Mouse (Mus musculus): ENCODE data around the gene Gm5751. TPM values are rescaled to one million over a fixed set of nuclear protein-coding genes. Genes with fewer than 3 reads are reported as not detected.
"Not testable (repeated sequence)": the region's sequence is repeated elsewhere in the genome, so short reads cannot be mapped to it uniquely, and the experiment has no call there.

The Gm5751 gene
- not detected for total RNA-seq (2021)

DNA sequence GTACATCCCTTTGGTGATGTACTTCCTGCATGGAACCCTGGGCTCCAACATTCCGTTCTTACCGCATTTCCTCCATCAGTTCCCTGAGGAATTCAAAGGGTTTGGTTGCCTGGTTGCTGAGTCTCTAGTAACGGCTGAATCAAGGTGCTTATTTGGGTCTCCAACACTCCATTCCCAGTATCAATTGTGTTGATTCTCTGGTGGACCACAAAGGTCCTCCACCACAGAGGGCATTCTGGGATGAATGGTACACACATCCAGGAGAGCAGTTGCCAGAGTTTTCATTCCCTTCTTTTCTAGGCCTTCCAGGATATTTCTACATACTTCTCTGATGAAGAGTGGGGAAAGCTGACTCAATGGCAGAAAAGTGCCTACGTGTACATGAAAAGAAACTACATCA lies at the start of gene Gm5751:
Gm5751 (plus strand) TSS at position 301 of the 400 bp plus-strand sequence.
- not testable (repeated sequence) for DNase-seq

DNA sequence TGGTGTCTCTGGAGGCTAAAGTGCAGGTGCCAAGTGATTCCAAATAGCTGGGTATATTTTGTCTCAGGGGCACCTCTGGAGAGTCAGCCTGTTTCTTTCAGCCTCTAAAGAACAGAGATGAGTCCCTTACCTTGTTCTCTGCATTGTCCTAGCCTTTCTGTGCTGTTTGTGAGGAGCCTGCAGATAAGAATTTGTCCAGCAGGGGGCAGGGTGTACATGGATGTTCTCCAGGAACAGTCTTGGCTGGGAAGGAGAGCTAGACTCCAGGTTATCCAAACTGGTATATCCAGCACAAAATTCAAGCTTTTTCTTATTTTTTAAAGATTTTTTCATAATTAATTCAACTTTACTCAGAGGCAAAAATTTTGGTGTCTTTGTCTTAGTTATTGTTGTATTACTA lies 42.0 kb upstream of the Gm5751 start:
- DNase-seq = peak; percentile 59

DNA sequence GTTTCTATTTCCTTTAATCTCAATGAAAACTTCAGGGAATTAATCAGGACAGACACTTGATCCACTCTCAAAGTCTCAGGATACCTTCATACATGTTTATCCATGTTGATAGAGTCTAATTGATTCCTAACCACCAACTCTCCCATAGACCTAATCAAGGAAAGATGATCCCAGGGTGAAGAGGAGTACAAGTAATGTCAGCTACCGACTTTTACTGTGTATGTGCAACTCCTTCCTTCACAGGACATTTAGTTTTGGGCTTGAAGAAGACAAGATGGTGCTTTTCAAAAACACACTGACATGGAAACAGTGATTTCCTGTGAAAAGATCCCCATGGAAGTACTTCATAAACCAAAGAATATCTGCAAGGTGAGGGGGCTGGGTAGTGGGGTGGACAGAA lies 30.4 kb upstream of the Gm5751 start, which contains the start of gene Gm6592:
Gm6592 (plus strand) TSS at position 301 of the 400 bp plus-strand sequence.
- no peak for DNase-seq

DNA sequence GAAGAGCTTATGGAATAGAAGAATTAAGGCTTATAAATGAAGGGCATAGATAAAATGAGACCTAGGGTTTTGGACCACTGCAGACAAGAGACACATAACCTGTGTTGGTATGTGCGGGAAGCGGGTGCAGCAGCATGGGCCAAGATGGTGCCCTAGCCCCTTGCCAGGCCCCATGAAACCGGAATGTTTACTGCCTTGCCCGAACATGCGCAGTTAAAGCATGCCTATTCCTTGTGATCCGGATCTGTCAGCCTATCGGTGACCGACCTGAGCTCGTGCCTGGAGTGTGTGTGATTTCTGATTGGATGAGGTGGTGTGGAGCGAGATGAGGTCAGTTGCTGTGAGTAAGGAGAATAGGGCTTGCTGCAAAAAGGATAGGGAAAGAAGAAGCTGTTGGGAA lies 21.6 kb upstream of the Gm5751 start:
- no peak for DNase-seq

DNA sequence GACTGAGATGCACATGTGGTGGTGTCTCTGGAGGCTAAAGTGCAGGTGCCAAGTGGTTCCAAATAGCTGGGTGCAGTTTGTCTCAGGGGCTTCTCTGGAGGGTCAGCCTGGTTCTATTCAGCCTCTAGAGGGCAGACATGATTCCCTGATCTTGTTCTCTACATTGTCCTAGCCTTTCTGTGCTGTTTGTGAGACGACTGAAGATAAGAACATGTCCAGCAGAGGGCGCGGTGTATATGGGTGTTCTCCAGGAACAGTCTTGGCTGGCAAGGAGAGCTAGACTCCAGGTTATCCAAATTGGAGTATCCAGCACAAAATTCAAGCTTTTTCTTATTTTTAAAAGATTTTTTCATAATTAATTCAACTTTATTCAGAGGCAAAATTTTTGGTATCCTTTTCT lies 9.7 kb upstream of the Gm5751 start:
- peak; percentile 73 for DNase-seq

DNA sequence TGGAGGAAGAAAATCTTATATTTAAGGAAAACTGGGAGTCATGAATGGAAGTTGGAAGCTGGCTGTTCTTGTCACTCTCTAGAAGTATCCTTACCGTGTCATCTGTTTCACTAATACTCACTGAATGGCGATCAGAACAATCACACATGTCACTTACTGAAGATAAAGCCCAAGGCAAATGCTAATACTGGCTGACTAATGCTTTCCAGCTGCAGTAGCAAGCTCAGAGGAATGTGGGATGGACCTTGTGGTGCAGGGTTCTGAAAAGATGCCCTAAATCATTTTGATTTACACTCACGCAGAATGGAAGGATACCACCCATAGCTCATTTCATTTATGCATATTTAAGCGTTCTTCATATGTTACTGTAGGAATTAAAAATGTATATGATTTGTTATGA lies 10.3 kb downstream of the Gm5751 start:
- no peak for DNase-seq

DNA sequence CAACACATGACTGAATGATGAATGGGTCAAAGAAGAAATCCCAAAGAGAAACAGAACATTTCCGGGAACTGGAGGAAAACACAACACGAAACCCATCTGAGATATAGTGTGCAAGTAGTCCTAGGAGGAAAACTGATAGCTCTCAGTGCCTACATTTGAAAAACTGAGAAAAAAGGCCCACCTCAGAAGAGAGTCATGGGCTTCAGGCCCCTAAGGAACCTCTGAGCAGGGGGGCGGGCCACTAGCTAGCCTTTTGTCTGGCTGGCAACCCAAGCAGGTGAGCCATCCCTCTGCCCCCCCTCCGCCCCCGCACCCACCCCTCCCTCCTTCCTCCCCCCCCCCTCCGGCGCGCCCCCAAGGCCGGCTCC lies 17.9 kb downstream of the Gm5751 start:
- no peak for DNase-seq

DNA sequence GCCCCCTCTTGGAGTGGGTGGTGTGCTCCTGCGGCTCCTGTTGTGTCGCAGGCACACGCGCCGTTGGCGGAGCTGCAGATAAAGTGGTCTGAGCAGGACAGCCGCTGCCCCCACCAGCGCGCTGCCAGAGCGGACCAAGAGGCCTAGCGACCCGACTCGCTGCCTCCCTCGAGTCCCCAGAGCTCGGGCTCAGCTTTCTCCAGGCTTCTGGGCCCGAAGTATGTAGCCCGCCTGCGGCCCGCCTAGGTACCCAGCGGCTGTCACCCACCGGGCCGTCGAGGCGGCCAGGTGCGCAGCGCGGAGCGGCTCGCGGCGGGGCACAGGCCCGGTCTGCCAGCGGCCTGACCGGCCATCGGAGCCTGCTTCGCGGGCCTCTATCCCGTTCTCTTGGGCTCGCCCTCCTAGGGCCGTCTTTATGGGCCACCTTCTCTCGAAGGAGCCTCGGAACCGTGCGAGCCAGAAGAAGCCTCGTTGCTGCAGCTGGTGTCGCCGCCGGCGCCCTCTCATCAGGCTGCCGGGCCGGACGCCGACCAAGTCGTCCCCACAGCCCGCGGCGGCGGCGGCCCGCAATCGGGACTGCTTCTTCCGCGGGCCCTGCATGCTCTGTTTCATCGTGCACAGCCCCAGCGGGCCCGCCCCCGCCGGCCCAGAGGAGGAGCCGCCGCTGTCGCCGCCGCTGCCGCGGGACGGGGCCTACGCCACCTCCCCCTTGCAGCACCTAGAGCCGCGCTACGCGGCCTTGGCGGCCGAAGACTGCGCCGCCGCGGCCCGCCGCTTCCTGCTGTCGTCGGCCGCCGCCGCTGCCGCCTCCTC lies 18.5 kb downstream of the Gm5751 start, which contains the start of gene B630019K06Rik:
B630019K06Rik (plus strand) TSS at position 40 of the 813 bp plus-strand sequence.
- peak; percentile 61 for DNase-seq

DNA sequence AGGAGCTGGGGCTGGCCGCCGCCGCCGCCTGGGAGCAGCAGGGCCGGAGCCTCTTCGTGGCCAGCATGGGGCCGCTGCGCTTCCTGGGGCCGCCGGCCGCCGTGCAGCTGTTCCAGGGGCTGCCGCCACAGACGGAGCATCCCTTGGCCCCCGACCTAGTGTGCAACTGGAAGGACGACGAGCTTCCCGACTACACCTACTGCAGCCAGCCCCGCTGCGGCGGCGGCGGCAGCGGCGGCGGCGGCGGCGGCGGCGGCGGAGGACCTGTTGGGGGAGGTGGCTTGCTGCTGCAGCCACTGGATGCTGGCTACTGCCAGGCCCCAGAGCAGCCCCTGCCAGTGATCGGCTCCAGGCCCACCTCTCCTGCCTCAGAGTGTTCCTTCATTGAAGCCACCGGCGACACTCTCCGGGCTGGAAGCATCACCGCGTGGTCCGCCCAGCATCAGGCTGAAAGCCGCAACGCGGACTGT lies 19.2 kb downstream of the Gm5751 start:
- DNase-seq = peak; percentile 11

DNA sequence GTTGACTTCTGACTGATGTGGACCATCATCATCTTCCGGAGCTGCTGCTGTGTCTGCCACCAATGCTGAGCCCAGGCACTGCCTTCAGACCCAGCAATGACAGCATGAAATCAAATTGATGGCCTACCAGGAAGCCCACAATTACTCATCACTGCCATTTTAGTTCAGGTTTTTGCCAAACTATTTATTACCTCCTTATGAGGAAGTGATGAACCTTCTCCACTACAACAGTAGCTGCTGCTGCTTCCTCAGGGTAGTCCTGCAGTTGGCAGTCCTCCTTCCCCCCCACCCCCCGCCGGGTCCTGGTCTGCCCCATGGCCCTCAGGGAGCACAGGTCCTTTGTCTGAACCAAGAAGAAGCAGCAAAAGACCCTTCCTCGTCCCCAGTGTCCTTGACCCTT lies 26.8 kb downstream of the Gm5751 start:
- no peak for DNase-seq

DNA sequence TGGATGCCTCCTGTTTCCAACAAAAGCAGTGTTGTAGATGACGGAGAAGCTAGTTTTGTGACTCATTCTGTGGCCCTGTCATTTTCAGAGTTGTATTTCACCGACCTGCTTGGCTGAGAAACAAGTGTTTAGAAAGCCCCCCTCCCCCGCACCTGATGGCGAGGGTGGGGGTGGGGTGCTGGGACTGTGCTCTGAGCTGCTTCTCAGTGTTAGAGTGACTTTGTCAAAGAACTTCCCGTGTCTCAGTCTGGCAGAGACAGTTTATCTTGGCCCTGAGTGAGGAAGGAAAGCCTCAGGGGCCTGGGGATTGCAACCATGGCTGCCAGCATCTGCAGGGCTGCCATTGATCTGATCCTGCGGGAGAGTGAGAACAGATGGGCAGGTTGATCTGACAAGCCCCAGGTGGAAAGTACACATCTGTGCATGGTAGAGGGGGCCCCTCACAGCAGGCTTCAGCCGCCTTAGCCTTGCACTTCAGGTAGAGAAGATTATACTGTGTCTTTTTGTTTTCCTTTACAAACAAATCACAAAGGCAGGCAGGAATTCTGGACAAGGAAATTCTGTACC lies 27.9 kb downstream of the Gm5751 start:
- DNase-seq = no peak

DNA sequence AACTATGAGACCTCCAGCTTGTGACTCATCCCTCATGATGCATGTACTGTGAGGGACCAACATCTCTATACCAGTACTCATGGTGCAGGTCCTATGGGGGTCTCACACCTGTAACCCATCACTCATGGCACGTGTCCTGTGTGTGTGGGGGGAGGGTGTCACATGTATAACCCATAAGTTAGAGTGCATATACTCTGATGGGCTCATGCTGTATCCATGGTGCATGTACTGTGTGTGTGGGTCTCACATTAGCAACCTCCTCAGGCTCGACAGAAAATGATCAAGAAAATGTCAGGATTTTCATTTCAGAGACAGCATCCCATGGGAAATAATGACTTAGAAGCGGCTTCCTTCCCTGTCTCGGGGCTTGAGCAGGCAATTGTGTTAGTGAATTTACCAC lies 47.0 kb downstream of the Gm5751 start:
- DNase-seq = no peak

DNA sequence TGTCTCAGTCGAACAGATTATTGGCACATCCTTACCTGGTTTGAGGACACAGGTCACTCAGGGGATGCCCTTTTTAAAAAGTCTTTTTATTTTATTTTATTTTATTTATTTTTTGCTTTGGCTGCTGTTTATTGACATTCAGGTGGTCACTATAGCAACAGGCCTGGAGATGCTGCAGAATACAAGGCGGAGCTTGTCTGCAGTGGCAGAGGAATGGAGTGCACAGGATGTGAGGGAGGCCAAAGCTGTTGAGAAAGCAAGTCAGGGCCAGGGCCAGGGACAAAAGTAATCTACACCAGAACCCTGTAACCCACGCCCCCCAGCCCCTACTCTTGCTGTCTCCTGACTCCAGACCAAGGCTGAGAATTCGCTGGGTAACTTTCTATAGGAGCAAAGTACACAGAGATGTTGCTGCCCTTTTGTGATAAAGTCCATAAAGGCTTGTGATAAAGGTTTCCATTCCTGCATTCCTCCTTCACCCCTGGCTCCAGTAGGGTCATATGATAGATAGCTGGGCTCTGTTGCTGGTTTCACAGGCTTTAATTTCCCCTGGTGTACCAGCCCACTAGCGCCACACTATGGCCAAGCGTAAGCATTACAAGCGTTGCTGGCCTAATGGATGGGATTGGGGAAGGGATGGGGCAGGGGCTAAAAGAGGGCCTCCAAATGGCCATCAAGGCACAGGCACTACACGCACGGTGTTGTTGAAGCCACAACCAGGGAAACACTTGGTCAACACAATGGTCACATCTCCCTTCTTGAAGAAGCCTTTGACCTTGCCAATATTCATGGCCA lies 48.0 kb downstream of the Gm5751 start:
- peak; percentile 9 for DNase-seq

DNA sequence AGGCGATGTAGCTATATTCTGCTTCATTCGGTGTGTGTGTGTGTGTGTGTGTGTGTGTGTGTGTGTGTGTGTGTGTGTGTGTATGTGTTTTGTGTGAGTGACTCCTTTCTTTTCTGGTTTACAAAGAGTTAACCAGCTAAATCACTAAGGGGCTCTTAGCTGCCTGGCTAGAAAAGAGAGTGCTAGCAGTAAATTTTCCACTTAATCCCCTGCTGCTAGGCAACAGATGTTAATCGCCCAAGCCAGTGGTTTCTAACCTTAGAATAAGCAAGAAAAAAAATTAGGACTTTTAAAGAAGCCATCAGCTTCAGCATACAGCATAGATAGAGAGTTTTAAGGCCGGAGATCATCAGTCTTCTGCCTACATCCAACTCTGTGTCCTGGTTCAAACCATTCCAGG lies 53.3 kb downstream of the Gm5751 start:
- DNase-seq = no peak

Other genes starting within 250 kb of the Gm5751 start
- gene Ssxb8, start 183.4 kb upstream of the Gm5751 start, total RNA-seq (2021) = not detected
- gene Ssx9, start 125.8 kb upstream of the Gm5751 start, total RNA-seq (2021) = not detected
- gene Ssxb5, start 70.6 kb upstream of the Gm5751 start, total RNA-seq (2021) = not detected
- not detected for gene Gm6592, start 30.3 kb upstream of the Gm5751 start, total RNA-seq (2021)
- gene B630019K06Rik, start 18.1 kb downstream of the Gm5751 start, total RNA-seq (2021) = 1 to 10 TPM; 1.8 to 2.0 TPM
- gene Fthl17b, start 88.7 kb downstream of the Gm5751 start, total RNA-seq (2021) = not detected
- gene Fthl17c, start 102.3 kb downstream of the Gm5751 start, total RNA-seq (2021) = not detected
- gene Fthl17d, start 112.5 kb downstream of the Gm5751 start, total RNA-seq (2021) = not detected
- not detected for gene Fthl17e, start 159.2 kb downstream of the Gm5751 start, total RNA-seq (2021)
- gene Fthl17f, start 188.8 kb downstream of the Gm5751 start, total RNA-seq (2021) = not detected
- not detected for gene 4930402K13Rik, start 230.3 kb downstream of the Gm5751 start, total RNA-seq (2021)

Data from heart, postnatal 4 days (tissue).